Mouse (Mus musculus) lung, embryonic 15.5 days (tissue): Measurements from ENCODE around the gene Ms4a6b. TPM values are rescaled to one million over a fixed set of nuclear protein-coding genes. Genes with fewer than 3 reads are reported as not detected.
"Not testable (repeated sequence)": the region's sequence is repeated elsewhere in the genome, so short reads cannot be mapped to it uniquely, and the experiment has no call there.

Source experiments
- ATAC-seq: fragments of 200-750 bp; cut with Nextera tagmentation; 2 replicates; pipeline ENCODE4 v1.8.0; 2017; ENCODE audit warnings: moderate number of reproducible peaks, borderline replicate concordance; ENCODE audit not compliant: low FRiP score, low TSS enrichment; ENCODE audit errors: extremely low read depth
- H3K27ac ChIP-seq: fragments of 300-500 bp; sonication (generic); 2 replicates; pipeline ENCODE4 v1.5.1; 2015; ENCODE audit warnings: moderate library complexity, mild to moderate bottlenecking, inconsistent platforms
- H3K27me3 ChIP-seq: fragments of 300-500 bp; sonication (generic); 2 replicates; pipeline ENCODE4 v1.6.1; 2015; ENCODE audit warnings: inconsistent platforms
- H3K36me3 ChIP-seq: fragments of 300-500 bp; sonication (generic); 2 replicates; pipeline ENCODE4 v1.6.1; 2015; ENCODE audit warnings: inconsistent platforms
- H3K4me1 ChIP-seq: fragments of 300-500 bp; sonication (generic); 2 replicates; pipeline ENCODE4 v1.6.1; 2015; ENCODE audit warnings: inconsistent platforms
- H3K4me2 ChIP-seq: fragments of 300-500 bp; sonication (generic); 2 replicates; pipeline ENCODE4 v1.6.1; 2015; ENCODE audit warnings: inconsistent platforms, mild to moderate bottlenecking, moderate library complexity
- H3K4me3 ChIP-seq: fragments of 300-500 bp; sonication (generic); 2 replicates; pipeline ENCODE4 v1.5.1; 2015; ENCODE audit warnings: mild to moderate bottlenecking, inconsistent platforms
- H3K9ac ChIP-seq: fragments of 300-500 bp; sonication (generic); 2 replicates; pipeline ENCODE4 v1.6.1; 2015; ENCODE audit warnings: inconsistent platforms
- H3K9me3 ChIP-seq: fragments of 300-500 bp; sonication (generic); 2 replicates; pipeline ENCODE4 v1.6.1; 2016; ENCODE audit warnings: inconsistent platforms
- WGBS: fragments of 180-500 bp; shearing (Covaris S2); methylation state at CpG from one replicate; pipeline ENCODE4 v1.1.7; 2015; 5-methylcytosine and 5-hydroxymethylcytosine counted together
- polyA plus RNA-seq: library from polyadenylated mRNA; unstranded; fragments of >200 nt; fragmentation: Nextera tagmentation; extraction: Ambion mirVana; gene quantifications from 2 replicates; pipeline ENCODE4 v1.2.1, GENCODE M21; 2015

Gene Ms4a6b
- 4.9 and 7.1 TPM in 2 replicates for polyA plus RNA-seq

- Histone ChIP-seq H3K4me1 (no peaks in the 10 kb centered on the region), H3K4me2 (no peak within 1 kb of the TSS), H3K9ac (no peak within 1 kb of the TSS), H3K36me3 (no peaks in the 10 kb centered on the region), H3K27me3 (no peaks in the 10 kb centered on the region), H3K4me3 (no peak within 1 kb of the TSS), H3K9me3 (no peaks in the 10 kb centered on the region), H3K27ac (no peak within 1 kb of the TSS)
- no peak for ATAC-seq
These were observed at the start of gene Ms4a6b for GRCm38 (mm10) chr19:11516246-11516645. Gene Ms4a6b, plus strand, starts transcription at chr19:11516512.

GRCm38 (mm10) chr19:11468361-11468760 lies 48.0 kb upstream of the Ms4a6b start:
- not testable (repeated sequence) for H3K4me3 ChIP-seq, ATAC-seq, H3K4me1 ChIP-seq, H3K9me3 ChIP-seq, H3K4me2 ChIP-seq, H3K27me3 ChIP-seq, H3K36me3 ChIP-seq, H3K27ac ChIP-seq, H3K9ac ChIP-seq
- WGBS: 44% methylated on average over 1 of the region's 1 CpGs

GRCm38 (mm10) chr19:11469215-11469614 lies 47.1 kb upstream of the Ms4a6b start, which contains the start of gene Ms4a6c:
Gene Ms4a6c, plus strand, starts transcription at chr19:11469366.
- H3K9me3 ChIP-seq, H3K36me3 ChIP-seq, H3K27me3 ChIP-seq, H3K27ac ChIP-seq, H3K4me3 ChIP-seq, H3K9ac ChIP-seq, H3K4me2 ChIP-seq, H3K4me1 ChIP-seq, ATAC-seq: not testable (repeated sequence)
- WGBS: 72% methylated on average over 4 of the region's 4 CpGs

- WGBS: 77% methylated on average over 2 of the region's 2 CpGs
- no peak overlapping the region for H3K4me3 ChIP-seq
- ATAC-seq: no peak
- no peaks in the 10 kb centered on the region for H3K36me3 ChIP-seq
- no peak overlapping the region for H3K27ac ChIP-seq
- H3K27me3 ChIP-seq: no peaks in the 10 kb centered on the region
- no peak overlapping the region for H3K4me2 ChIP-seq
- H3K9ac ChIP-seq: no peak overlapping the region
- H3K9me3 ChIP-seq: no peaks in the 10 kb centered on the region
- no peaks in the 10 kb centered on the region for H3K4me1 ChIP-seq
These were observed 36.6 kb upstream of the Ms4a6b start for GRCm38 (mm10) chr19:11479714-11480113.

GRCm38 (mm10) chr19:11482684-11483083 lies 33.6 kb upstream of the Ms4a6b start:
- H3K27ac ChIP-seq: no peak overlapping the region
- no peak overlapping the region for H3K9ac ChIP-seq
- H3K27me3 ChIP-seq: no peaks in the 10 kb centered on the region
- no peak overlapping the region for H3K4me2 ChIP-seq
- no peak overlapping the region for H3K4me3 ChIP-seq
- ATAC-seq: no peak
- H3K9me3 ChIP-seq: no peaks in the 10 kb centered on the region
- H3K4me1 ChIP-seq: no peaks in the 10 kb centered on the region
- WGBS: 74% methylated on average over 2 of the region's 2 CpGs
- no peaks in the 10 kb centered on the region for H3K36me3 ChIP-seq

GRCm38 (mm10) chr19:11483941-11484340 lies 32.4 kb upstream of the Ms4a6b start:
- Histone ChIP-seq H3K27me3 (no peaks in the 10 kb centered on the region), H3K4me1 (no peaks in the 10 kb centered on the region), H3K9me3 (no peaks in the 10 kb centered on the region), H3K4me2 (no peak overlapping the region), H3K4me3 (no peak overlapping the region), H3K27ac (no peak overlapping the region), H3K9ac (no peak overlapping the region), H3K36me3 (no peaks in the 10 kb centered on the region)
- 60% methylated on average over 4 of the region's 4 CpGs for WGBS
- no peak for ATAC-seq

- 70% methylated on average over 3 of the region's 3 CpGs for WGBS
- no peak overlapping the region for H3K9ac ChIP-seq
- no peak for ATAC-seq
- no peaks in the 10 kb centered on the region for H3K36me3 ChIP-seq
- no peak overlapping the region for H3K4me3 ChIP-seq
- no peaks in the 10 kb centered on the region for H3K9me3 ChIP-seq
- H3K4me1 ChIP-seq: no peaks in the 10 kb centered on the region
- H3K27ac ChIP-seq: no peak overlapping the region
- no peaks in the 10 kb centered on the region for H3K27me3 ChIP-seq
- no peak overlapping the region for H3K4me2 ChIP-seq
These were observed 31.9 kb upstream of the Ms4a6b start for GRCm38 (mm10) chr19:11484388-11484787.

GRCm38 (mm10) chr19:11485266-11485665 lies 31.0 kb upstream of the Ms4a6b start:
- Histone ChIP-seq H3K9me3 (no peaks in the 10 kb centered on the region), H3K4me2 (no peak overlapping the region), H3K36me3 (no peaks in the 10 kb centered on the region), H3K4me1 (no peaks in the 10 kb centered on the region), H3K27me3 (no peaks in the 10 kb centered on the region), H3K4me3 (no peak overlapping the region), H3K27ac (no peak overlapping the region), H3K9ac (no peak overlapping the region)
- WGBS: 77% methylated on average over 3 of the region's 3 CpGs
- no peak for ATAC-seq

- no peak within 1 kb of the TSS for H3K4me2 ChIP-seq
- H3K27me3 ChIP-seq: no peaks in the 10 kb centered on the region
- no peak within 1 kb of the TSS for H3K27ac ChIP-seq
- no peaks in the 10 kb centered on the region for H3K36me3 ChIP-seq
- WGBS: 52% methylated on average over 2 of the region's 2 CpGs
- no peaks in the 10 kb centered on the region for H3K4me1 ChIP-seq
- H3K9me3 ChIP-seq: no peaks in the 10 kb centered on the region
- no peak within 1 kb of the TSS for H3K4me3 ChIP-seq
- ATAC-seq: no peak
- H3K9ac ChIP-seq: no peak within 1 kb of the TSS
These were observed 30.6 kb upstream of the Ms4a6b start, which contains the start of gene Gm8369 for GRCm38 (mm10) chr19:11485746-11486145. Gene Gm8369, plus strand, starts transcription at chr19:11485938.

- Histone ChIP-seq H3K27me3 (no peaks in the 10 kb centered on the region), H3K9ac (no peak overlapping the region), H3K9me3 (no peaks in the 10 kb centered on the region), H3K4me1 (no peaks in the 10 kb centered on the region), H3K27ac (no peak overlapping the region), H3K36me3 (no peaks in the 10 kb centered on the region), H3K4me3 (no peak overlapping the region), H3K4me2 (no peak overlapping the region)
- WGBS: 72% methylated on average over 1 of the region's 1 CpGs
- no peak for ATAC-seq
These were observed 29.7 kb upstream of the Ms4a6b start for GRCm38 (mm10) chr19:11486599-11486998.

GRCm38 (mm10) chr19:11491406-11492189 lies 24.7 kb upstream of the Ms4a6b start:
- H3K4me1 ChIP-seq: no peaks in the 10 kb centered on the region
- no peak overlapping the region for H3K4me3 ChIP-seq
- H3K36me3 ChIP-seq: no peaks in the 10 kb centered on the region
- no peaks in the 10 kb centered on the region for H3K9me3 ChIP-seq
- H3K27me3 ChIP-seq: no peaks in the 10 kb centered on the region
- ATAC-seq: no peak
- H3K27ac ChIP-seq: no peak overlapping the region
- H3K9ac ChIP-seq: no peak overlapping the region
- H3K4me2 ChIP-seq: no peak overlapping the region
- 54% methylated on average over 4 of the region's 4 CpGs for WGBS

- H3K4me3 ChIP-seq: no peak overlapping the region
- H3K27me3 ChIP-seq: no peaks in the 10 kb centered on the region
- 75% methylated on average over 1 of the region's 1 CpGs for WGBS
- H3K4me2 ChIP-seq: no peak overlapping the region
- no peaks in the 10 kb centered on the region for H3K9me3 ChIP-seq
- H3K36me3 ChIP-seq: no peaks in the 10 kb centered on the region
- no peak for ATAC-seq
- H3K4me1 ChIP-seq: no peaks in the 10 kb centered on the region
- H3K9ac ChIP-seq: no peak overlapping the region
- no peak overlapping the region for H3K27ac ChIP-seq
These were observed 23.6 kb upstream of the Ms4a6b start for GRCm38 (mm10) chr19:11492671-11493070.
